Mouse (Mus musculus) E14TG2a.4 (cell line): ENCODE measurements around the gene Cntf.

Experiments
- CTCF ChIP-seq: conservative IDR thresholded peaks from 2 replicates; pipeline ENCODE4 v1.5.1; 2014; ENCODE audit warnings: low read length
- NANOG ChIP-seq: IDR thresholded peaks from 2 replicates; pipeline ENCODE4 v1.6.1; 2014; ENCODE audit warnings: borderline replicate concordance, low read length, mixed read lengths

GRCm38 (mm10) chr19:12765308-12765707 is at the start of gene Cntf:
- no peak for TF ChIP-seq CTCF
- no peak for TF ChIP-seq NANOG
